Mouse (Mus musculus): ENCODE data around the gene Kazald1.
A peak's percentile ranks its signal among the peaks of the same experiment; 100 is the strongest.
"Not testable (repeated sequence)": the region's sequence is repeated elsewhere in the genome, so short reads cannot be mapped to it uniquely, and the experiment has no call there.

Gene Kazald1

GRCm38 (mm10) chr19:45074580-45075322 lies at the start of gene Kazald1:
Gene Kazald1, plus strand, starts transcription at chr19:45075241.
- peak; percentile 89 to 92 for DNase-seq (ENCODE audit: low spot score in 2 of 2)

GRCm38 (mm10) chr19:45025937-45026568 lies 49.0 kb upstream of the Kazald1 start:
- no peak for DNase-seq (ENCODE audit: low spot score in 2 of 2)

GRCm38 (mm10) chr19:45026958-45027670 lies 47.9 kb upstream of the Kazald1 start:
- DNase-seq (ENCODE audit: low spot score in 2 of 2): no peak

- no peak for DNase-seq (ENCODE audit: low spot score in 2 of 2)
These were observed 47.2 kb upstream of the Kazald1 start for GRCm38 (mm10) chr19:45027848-45028247.

GRCm38 (mm10) chr19:45028746-45029145 lies 46.3 kb upstream of the Kazald1 start:
- no peak for DNase-seq (ENCODE audit: low spot score in 2 of 2)

- no peak for DNase-seq (ENCODE audit: low spot score in 2 of 2)
These were observed 45.5 kb upstream of the Kazald1 start for GRCm38 (mm10) chr19:45029571-45029970.

GRCm38 (mm10) chr19:45030111-45030510 lies 44.9 kb upstream of the Kazald1 start:
- peak in 1 of 2 experiments; percentile 28 for DNase-seq (ENCODE audit: low spot score in 2 of 2)

- DNase-seq (ENCODE audit: low spot score in 2 of 2): peak; percentile 64 to 65
These were observed 44.0 kb upstream of the Kazald1 start for GRCm38 (mm10) chr19:45030746-45031693.

- DNase-seq (ENCODE audit: low spot score in 2 of 2): peak; percentile 53 to 74
These were observed 43.3 kb upstream of the Kazald1 start for GRCm38 (mm10) chr19:45031780-45032179.

- DNase-seq (ENCODE audit: low spot score in 2 of 2): no peak
These were observed 42.3 kb upstream of the Kazald1 start for GRCm38 (mm10) chr19:45032570-45033332.

- DNase-seq (ENCODE audit: low spot score in 2 of 2): no peak
These were observed 38.2 kb upstream of the Kazald1 start for GRCm38 (mm10) chr19:45036867-45037266.

GRCm38 (mm10) chr19:45038198-45038597 lies 36.8 kb upstream of the Kazald1 start:
- not testable (repeated sequence) for DNase-seq (ENCODE audit: low spot score in 2 of 2)

- DNase-seq (ENCODE audit: low spot score in 2 of 2): no peak
These were observed 34.8 kb upstream of the Kazald1 start for GRCm38 (mm10) chr19:45040214-45040613.

GRCm38 (mm10) chr19:45044389-45044927 lies 30.6 kb upstream of the Kazald1 start:
- no peak for DNase-seq (ENCODE audit: low spot score in 2 of 2)

- no peak for DNase-seq (ENCODE audit: low spot score in 2 of 2)
These were observed 29.8 kb upstream of the Kazald1 start for GRCm38 (mm10) chr19:45045236-45045635.

- no peak for DNase-seq (ENCODE audit: low spot score in 2 of 2)
These were observed 29.4 kb upstream of the Kazald1 start, which contains the start of gene Pdzd7 for GRCm38 (mm10) chr19:45045651-45046050. Gene Pdzd7, minus strand, starts transcription at chr19:45045717.

GRCm38 (mm10) chr19:45046523-45047321 lies 28.3 kb upstream of the Kazald1 start:
- peak; percentile 69 to 80 for DNase-seq (ENCODE audit: low spot score in 2 of 2)

GRCm38 (mm10) chr19:45047417-45047934 lies 27.6 kb upstream of the Kazald1 start, which contains the start of gene Sfxn3:
Gene Sfxn3, plus strand, starts transcription at chr19:45047503.
- peak; percentile 90 for DNase-seq (ENCODE audit: low spot score in 2 of 2)

Measured in frontal cortex, postnatal 14 days (tissue).